Mouse (Mus musculus): ENCODE results near the gene Phc3. TPM values are rescaled to one million over a fixed set of nuclear protein-coding genes. Genes with fewer than 3 reads are reported as not detected.
A peak's percentile ranks its signal among the peaks of the same experiment; 100 is the strongest.

Phc3 gene
- polyA plus RNA-seq (2016; fragmentation: Nextera tagmentation; extraction: Ambion mirVana), result 4.7 and 5.3 TPM in 2 replicates

DNA sequence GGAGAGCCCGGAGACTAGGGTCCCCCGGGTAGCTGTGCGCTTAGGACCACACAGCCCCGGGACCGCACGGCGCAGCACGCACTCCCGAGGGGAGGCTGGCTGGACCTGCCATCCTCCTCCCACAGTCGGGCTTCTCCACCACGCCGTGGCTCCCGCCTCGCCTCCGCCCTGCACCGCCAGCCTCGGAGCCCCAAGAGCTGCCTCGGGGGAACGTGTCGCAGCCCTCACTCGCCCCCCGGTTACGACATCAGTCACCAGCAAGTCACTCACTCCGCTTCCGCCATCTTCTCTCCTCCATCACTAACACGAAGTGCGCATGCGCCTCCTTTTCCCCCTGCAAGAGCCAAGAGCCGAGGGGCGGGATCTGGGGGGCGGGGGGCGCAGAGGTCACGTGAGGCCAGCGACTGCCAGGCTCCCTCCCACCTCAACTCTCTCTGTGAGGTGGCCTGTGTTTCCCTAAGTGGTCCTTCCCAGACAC lies at the start of gene Phc3:
Gene Phc3, minus strand, starts transcription at position 312 of the 478 bp plus-strand sequence.
- Histone ChIP-seq H3K27me3 (ENCODE audit: insufficient read depth, poor library complexity, severe bottlenecking) (no peaks in the 10 kb centered on the region), H3K4me3 (peak within 1 kb of the TSS; percentile 89), H3K9me3 (no peaks in the 10 kb centered on the region), H3K27ac (peak within 1 kb of the TSS; percentile 94), H3K36me3 (peaks cover 24% of the 10 kb centered on the region), H3K4me1 (peaks cover 6% of the 10 kb centered on the region; the same call in 1 of the 2 replicates)
- under 1% methylated on average over 34 of the region's 34 CpGs for WGBS
- peak; percentile 98 for DNase-seq (ENCODE audit: low spot score)

GRCm38 (mm10) chr3:31017652-31018051 lies 48.4 kb upstream of the Phc3 start:
- Histone ChIP-seq H3K27me3 (ENCODE audit: insufficient read depth, poor library complexity, severe bottlenecking) (no peaks in the 10 kb centered on the region), H3K27ac (no peak overlapping the region), H3K36me3 (peaks cover 11% of the 10 kb centered on the region), H3K4me3 (no peak overlapping the region), H3K4me1 (peaks cover 26% of the 10 kb centered on the region), H3K9me3 (no peaks in the 10 kb centered on the region)
- 60% methylated on average over 4 of the region's 4 CpGs for WGBS
- no peak for DNase-seq (ENCODE audit: low spot score)

GRCm38 (mm10) chr3:31016594-31017196 lies 47.5 kb upstream of the Phc3 start:
- no peak overlapping the region for H3K27ac ChIP-seq
- 58% methylated on average over 9 of the region's 9 CpGs for WGBS
- peaks cover 11% of the 10 kb centered on the region for H3K36me3 ChIP-seq
- peaks cover 20% of the 10 kb centered on the region for H3K4me1 ChIP-seq
- H3K9me3 ChIP-seq, result no peaks in the 10 kb centered on the region
- DNase-seq (ENCODE audit: low spot score), result no peak
- H3K4me3 ChIP-seq, result no peak overlapping the region
- no peaks in the 10 kb centered on the region for H3K27me3 ChIP-seq (ENCODE audit: insufficient read depth, poor library complexity, severe bottlenecking)

GRCm38 (mm10) chr3:31015682-31016443 lies 46.6 kb upstream of the Phc3 start:
- H3K36me3 ChIP-seq, result peaks cover 11% of the 10 kb centered on the region
- no peak for DNase-seq (ENCODE audit: low spot score)
- peaks cover 20% of the 10 kb centered on the region for H3K4me1 ChIP-seq
- no peak overlapping the region for H3K27ac ChIP-seq
- no peak overlapping the region for H3K4me3 ChIP-seq
- H3K27me3 ChIP-seq (ENCODE audit: insufficient read depth, poor library complexity, severe bottlenecking), result no peaks in the 10 kb centered on the region
- 80% methylated on average over 10 of the region's 10 CpGs for WGBS
- H3K9me3 ChIP-seq, result no peaks in the 10 kb centered on the region

DNA sequence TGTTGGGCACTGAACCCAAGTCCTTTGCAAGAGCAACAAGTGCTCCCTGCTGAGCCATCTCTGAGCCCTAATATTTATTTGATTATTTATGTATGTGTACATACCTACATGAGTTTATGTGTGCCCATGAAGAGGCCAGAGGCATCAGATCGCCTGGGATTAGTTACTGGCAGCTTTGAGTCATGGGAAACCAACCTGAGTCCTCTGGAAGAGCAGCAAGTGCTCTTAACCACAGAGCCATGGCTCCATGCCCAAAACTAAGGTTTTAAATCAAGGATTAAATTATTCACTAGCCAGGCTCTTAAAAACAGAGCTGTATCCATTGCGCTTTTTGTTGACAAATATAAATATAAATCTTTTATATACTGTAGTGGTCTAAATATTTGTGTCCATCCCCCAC lies 45.2 kb upstream of the Phc3 start:
- Histone ChIP-seq H3K36me3 (peaks cover 2% of the 10 kb centered on the region; the same call in 1 of the 2 replicates), H3K27me3 (ENCODE audit: insufficient read depth, poor library complexity, severe bottlenecking) (no peaks in the 10 kb centered on the region), H3K4me1 (peaks cover 20% of the 10 kb centered on the region), H3K27ac (no peak overlapping the region), H3K9me3 (no peaks in the 10 kb centered on the region), H3K4me3 (no peak overlapping the region)
- 85% methylated on average over 2 of the region's 2 CpGs for WGBS
- no peak for DNase-seq (ENCODE audit: low spot score)

DNA sequence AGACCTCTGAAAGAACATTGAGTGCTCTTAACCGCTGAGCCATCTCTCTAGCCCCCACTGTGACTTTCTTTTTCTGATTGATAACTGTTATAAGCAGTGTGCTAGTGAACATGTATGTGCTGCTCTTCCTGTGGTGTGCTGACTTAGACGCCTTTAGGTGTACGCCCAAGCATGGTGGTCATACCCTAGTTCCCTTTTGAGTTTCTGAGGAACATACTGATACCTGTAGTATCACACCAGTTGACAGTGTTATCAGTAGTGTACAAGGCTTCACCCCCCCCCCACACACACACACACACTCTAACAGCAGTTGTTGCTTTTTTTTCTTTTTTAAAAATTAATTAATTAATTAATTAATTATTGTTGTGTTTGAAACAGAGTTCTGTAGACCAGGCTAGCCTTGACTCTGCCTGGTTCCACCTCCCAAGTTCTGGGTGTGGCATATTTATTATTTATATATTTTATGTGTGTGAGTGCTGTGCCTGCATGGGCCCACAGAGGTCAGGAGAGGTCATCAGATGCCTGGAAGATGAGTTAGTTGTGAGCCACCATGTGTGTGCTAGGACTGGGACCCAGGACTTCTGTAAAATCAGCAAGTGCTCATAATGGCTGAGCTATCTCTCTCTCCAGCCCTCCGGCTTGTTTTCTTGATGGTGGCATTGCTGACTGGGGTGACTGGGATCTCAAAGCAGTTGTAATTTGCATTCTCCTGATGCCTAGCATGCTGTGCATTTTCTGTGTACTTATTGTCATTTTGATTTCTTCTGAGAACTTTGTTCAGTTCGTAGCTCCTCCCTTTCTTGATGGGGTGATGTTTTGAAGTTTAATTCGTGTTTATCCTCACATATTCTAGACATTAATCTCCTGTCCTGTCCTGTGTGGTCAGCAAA lies 35.4 kb upstream of the Phc3 start:
- H3K27ac ChIP-seq, result no peak overlapping the region
- 77% methylated on average over 6 of the region's 6 CpGs for WGBS
- no peak overlapping the region for H3K4me3 ChIP-seq
- peaks cover 14% of the 10 kb centered on the region for H3K4me1 ChIP-seq
- H3K36me3 ChIP-seq, result peaks cover 9% of the 10 kb centered on the region; the same call in 1 of the 2 replicates
- no peak for DNase-seq (ENCODE audit: low spot score)
- no peaks in the 10 kb centered on the region for H3K27me3 ChIP-seq (ENCODE audit: insufficient read depth, poor library complexity, severe bottlenecking)
- H3K9me3 ChIP-seq, result no peaks in the 10 kb centered on the region

DNA sequence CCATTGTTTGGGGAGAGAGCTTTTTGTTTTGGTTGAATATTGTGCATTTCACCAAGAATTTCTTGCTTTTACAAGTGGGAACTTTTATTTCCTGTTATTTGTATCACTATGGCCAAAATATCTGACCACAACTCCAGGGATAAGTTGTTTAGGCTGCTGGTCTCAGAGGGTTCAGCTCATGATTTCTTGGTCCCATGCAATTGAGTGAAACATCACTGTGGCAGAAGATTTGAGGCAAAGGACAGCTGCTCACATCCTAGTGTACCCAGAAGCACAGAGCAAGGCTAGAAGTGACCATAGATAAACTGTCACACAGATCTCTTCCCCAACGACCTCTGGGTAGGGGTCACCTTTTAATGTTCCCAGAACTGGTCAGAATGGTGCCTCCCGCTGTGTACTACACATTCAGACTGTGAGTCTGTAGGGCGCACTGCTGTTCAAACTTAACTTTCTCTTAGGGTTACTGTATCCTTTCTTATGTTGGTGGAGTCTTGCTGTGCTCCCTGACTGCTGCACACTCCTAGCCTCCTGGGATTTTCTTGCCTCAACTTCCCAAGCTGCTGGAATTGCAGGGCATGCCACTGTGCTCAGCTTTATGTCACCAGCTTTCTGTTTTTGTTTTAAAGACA lies 31.9 kb upstream of the Phc3 start:
- Histone ChIP-seq H3K27ac (no peak overlapping the region), H3K36me3 (peaks cover 9% of the 10 kb centered on the region; the same call in 1 of the 2 replicates), H3K4me3 (no peak overlapping the region), H3K4me1 (peaks cover 28% of the 10 kb centered on the region), H3K9me3 (no peaks in the 10 kb centered on the region), H3K27me3 (ENCODE audit: insufficient read depth, poor library complexity, severe bottlenecking) (no peaks in the 10 kb centered on the region)
- no peak for DNase-seq (ENCODE audit: low spot score)
- 59% methylated on average over 3 of the region's 3 CpGs for WGBS

GRCm38 (mm10) chr3:31000018-31000407 lies 30.8 kb upstream of the Phc3 start:
- peaks cover 28% of the 10 kb centered on the region for H3K4me1 ChIP-seq
- 46% methylated on average over 4 of the region's 4 CpGs for WGBS
- H3K27ac ChIP-seq, result peak overlapping the region; percentile 69
- peaks cover 9% of the 10 kb centered on the region; the same call in 1 of the 2 replicates for H3K36me3 ChIP-seq
- H3K4me3 ChIP-seq, result no peak overlapping the region
- no peak for DNase-seq (ENCODE audit: low spot score)
- no peaks in the 10 kb centered on the region for H3K9me3 ChIP-seq
- no peaks in the 10 kb centered on the region for H3K27me3 ChIP-seq (ENCODE audit: insufficient read depth, poor library complexity, severe bottlenecking)

- peaks cover 28% of the 10 kb centered on the region for H3K4me1 ChIP-seq
- H3K4me3 ChIP-seq, result no peak overlapping the region
- H3K27ac ChIP-seq, result peak overlapping the region; percentile 69
- WGBS, result 68% methylated on average over 10 of the region's 10 CpGs
- DNase-seq (ENCODE audit: low spot score), result no peak
- peaks cover 9% of the 10 kb centered on the region; the same call in 1 of the 2 replicates for H3K36me3 ChIP-seq
- no peaks in the 10 kb centered on the region for H3K27me3 ChIP-seq (ENCODE audit: insufficient read depth, poor library complexity, severe bottlenecking)
- no peaks in the 10 kb centered on the region for H3K9me3 ChIP-seq
Observed at GRCm38 (mm10) chr3:30999401-31000017, 30.3 kb upstream of the Phc3 start.

DNA sequence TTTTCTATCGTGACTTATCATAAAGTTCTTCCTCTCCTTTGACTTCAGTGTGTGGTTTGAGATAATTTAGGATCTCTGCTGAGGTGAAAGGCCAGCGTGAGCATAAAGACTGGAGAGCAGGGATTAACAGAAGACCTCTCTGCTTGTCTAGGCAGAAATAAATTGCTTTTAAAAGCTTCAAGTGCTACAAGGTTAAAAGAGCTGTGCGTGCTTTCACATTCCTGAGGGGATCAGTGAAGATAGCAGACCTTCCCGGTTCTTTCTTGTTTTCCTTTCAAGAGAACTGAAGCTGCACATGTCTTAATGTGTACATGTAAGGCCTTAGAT lies 27.4 kb upstream of the Phc3 start:
- Histone ChIP-seq H3K4me3 (peak overlapping the region; percentile 97), H3K27ac (0 out of 2 replicates have a peak overlapping the region, but pooled peaks have one; percentile 98), H3K4me1 (peaks cover 28% of the 10 kb centered on the region), H3K27me3 (ENCODE audit: insufficient read depth, poor library complexity, severe bottlenecking) (no peaks in the 10 kb centered on the region), H3K9me3 (no peaks in the 10 kb centered on the region), H3K36me3 (no peaks in the 10 kb centered on the region)
- DNase-seq (ENCODE audit: low spot score), result no peak
- 2% methylated on average over 4 of the region's 4 CpGs for WGBS

GRCm38 (mm10) chr3:30995899-30996687 lies 26.9 kb upstream of the Phc3 start:
- no peaks in the 10 kb centered on the region for H3K36me3 ChIP-seq
- no peaks in the 10 kb centered on the region for H3K9me3 ChIP-seq
- H3K27me3 ChIP-seq (ENCODE audit: insufficient read depth, poor library complexity, severe bottlenecking), result no peaks in the 10 kb centered on the region
- no peak for DNase-seq (ENCODE audit: low spot score)
- peaks cover 24% of the 10 kb centered on the region for H3K4me1 ChIP-seq
- H3K4me3 ChIP-seq, result peak overlapping the region; percentile 97
- WGBS, result under 1% methylated on average over 49 of the region's 49 CpGs
- H3K27ac ChIP-seq, result peak overlapping the region; percentile 98
